Mouse (Mus musculus) frontal cortex, adult 2 months (tissue): ENCODE measurements around the gene Sox14. TPM values are rescaled to one million over a fixed set of nuclear protein-coding genes. Genes with fewer than 3 reads are reported as not detected.

Experiments
- DNase-seq, 2 experiments: peaks; one replicate each; pipeline ENCODE4 v3.0.0; 2022; ENCODE audit warnings: low spot score in 1 of 2; ENCODE audit errors: extremely low spot score in 1 of 2
- polyA plus RNA-seq: library from polyadenylated mRNA; depleted of rRNA; stranded (reverse); fragments of >200 nt; gene quantifications from 2 replicates; pipeline ENCODE4 v1.2.3, GENCODE M21; 2012; rRNA removed

The Sox14 gene
- polyA plus RNA-seq = not detected in 2 replicates

DNA sequence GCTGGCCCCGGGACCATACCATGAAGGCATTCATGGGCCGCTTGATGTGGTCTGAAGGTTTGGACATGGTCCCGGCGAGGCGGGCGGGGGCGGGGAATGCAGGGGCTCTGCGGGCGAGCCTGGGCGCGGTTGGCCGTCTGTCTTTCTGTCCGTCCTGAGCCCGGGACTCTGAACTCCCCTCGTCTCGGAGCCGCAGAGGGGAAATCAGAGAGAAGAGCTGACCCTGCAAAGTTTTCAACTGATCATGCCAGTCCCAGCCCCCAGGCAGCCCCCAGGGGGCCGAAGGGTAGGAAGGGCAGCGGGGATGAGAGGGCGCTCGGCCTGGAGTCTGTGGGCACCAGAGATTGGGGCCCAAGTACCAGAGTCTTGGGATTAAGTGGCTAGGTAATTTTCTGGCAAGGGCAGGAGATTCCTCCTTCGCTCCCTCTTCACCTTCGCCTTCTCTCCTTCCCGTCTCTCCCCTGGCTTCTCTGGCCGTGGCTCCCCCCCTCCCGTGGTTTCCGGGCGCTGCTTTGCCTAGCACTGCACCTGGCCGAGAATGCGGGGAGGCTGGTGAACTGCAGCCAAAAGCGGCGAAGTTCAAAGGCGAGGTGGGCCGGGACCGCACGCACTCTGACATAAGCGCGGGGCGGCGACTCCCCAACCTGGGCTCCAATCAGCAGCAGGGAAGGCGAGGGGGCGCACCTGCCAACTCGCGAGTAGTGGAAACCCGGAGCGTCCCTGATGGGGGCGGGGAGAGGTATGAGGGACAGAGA is at the start of gene Sox14:
Sox14 (minus strand) TSS at position 553 of the 755 bp plus-strand sequence.
- DNase-seq = no peak

DNA sequence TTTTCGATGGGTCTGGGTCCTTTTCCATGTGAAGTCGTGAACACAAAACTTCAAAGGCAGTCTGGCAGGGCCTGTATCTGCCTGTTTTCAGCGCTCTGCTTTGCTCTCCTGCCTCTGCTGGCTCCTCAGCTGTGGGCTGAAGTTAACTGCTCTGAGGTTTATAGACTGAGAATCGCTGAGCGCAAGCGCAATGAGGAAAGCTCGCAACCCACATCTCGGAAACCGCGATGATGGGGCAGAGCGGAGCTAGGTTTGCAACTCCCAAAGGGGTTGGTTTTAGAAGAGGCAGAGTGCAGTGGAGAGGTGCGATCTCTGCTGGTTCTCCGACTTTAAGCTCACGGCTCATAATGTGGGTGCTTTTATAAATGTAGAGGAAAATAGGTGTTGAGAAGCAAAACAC is 3.3 kb upstream of the Sox14 start:
- DNase-seq = no peak

DNA sequence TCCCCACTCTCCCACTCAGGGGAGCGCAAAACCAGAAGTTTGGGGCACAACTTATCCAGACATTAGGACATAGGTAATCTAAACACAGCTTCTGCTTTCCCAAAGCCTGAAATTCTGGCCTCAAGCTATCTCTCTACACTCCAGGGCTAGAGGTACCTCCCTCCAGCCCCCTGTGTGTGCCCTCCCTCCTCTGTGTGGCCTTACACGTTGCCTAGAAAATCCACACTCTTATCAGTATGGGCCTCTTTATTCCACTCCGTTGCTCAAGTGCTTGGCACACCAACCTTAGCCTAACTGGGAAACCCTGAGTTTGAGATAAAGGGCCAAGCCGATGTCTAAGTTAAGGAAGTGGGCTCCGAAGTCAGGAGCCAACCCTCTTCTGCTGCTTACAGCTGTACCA is 2.6 kb upstream of the Sox14 start:
- no peak for DNase-seq

DNA sequence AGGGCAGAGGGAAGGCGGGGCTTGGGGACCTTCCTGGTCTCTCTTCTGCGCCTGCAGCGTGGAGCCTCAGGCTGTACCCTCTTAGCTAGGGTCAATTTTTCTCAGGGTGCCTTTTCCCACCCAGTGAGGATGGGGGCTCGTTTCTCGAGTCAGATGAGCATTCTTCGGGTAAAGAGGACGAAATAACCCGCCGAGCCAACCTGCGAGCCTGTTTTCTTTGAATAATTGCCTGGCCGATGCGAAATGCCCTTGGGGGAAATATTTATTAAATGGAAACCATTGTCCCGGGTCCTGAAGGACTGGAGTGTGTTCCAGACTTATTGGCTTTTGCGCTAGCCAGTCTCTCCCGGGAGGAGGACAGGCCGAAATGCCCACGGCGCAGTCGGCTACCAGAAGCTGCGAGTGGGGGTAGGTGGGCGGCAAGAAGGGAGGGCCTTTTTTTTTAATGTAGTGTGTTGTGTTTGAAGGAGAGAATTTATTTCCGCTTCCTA is 1.1 kb upstream of the Sox14 start:
- DNase-seq = no peak

DNA sequence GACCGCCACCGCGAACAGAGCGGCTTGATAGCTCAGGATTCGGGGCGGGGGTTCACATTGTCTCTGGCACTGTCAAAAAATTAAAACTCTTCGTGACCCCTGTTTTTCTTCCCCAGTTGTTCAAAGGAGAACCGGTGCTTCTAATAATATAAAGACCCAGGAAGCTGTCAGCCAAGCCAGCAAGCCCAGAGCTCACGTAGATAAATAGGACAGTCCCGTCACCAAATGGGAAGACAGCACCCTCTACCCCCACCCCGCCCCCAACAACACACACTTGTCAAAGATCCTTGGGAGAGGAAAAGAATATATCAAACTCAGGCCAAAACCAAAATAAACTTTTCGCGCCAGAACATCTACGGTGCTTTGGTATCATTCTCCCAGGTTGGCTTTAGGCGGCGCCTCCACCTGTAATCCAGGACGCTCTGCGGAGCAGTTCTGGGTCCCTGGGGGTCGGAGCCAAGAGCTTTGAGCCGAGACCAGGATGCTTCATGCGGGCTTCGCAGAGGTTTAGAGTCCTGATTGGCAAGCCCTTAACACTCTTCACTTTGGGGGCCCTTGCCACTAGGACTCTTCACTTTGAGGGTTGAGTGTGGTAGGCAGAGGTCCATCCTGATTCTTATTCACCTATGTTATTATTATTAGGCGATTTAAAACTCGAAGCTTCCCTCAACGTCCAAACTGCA is 544 bp upstream of the Sox14 start:
- DNase-seq = no peak

DNA sequence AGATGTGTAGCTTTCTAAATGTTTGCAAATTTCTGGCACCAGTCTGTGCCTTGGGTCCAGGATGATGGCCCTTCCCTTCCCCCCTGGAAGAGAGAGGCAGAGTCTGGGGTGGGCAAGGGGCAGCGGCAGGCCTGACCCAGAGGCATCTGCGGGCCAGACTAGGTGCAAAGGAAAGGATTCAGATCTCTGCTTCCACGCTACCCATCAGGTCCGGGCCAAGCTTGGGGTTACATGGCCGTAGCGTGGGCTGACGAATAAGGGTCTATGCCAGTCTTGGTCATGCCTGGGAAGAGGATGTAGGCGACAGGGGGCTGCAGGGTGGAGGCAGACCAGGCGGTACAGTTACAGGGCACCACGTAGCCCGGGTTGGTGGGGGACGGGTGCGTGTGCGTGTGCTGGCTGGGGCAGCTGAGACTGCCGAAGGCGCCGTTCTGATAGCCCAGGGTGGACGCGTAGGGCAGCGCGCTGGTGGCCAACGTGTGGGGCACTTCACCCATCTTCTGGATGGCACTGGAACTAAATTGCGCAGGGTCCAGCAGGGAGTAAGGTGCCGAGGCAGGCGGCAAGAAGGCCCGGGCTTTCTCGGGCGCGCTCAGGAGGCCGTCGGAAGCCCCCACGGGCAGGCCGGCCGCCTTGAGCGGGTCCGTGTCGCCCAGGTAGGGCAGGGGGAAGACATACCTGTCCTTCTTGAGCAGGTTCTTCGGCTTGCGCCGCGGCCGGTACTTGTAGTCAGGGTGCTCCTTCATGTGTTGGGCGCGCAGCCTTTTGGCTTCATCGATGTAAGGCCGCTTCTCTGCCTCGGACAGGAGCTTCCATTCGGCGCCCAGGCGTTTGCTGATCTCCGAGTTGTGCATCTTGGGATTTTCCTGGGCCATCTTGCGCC is 994 bp downstream of the Sox14 start:
- DNase-seq = no peak

DNA sequence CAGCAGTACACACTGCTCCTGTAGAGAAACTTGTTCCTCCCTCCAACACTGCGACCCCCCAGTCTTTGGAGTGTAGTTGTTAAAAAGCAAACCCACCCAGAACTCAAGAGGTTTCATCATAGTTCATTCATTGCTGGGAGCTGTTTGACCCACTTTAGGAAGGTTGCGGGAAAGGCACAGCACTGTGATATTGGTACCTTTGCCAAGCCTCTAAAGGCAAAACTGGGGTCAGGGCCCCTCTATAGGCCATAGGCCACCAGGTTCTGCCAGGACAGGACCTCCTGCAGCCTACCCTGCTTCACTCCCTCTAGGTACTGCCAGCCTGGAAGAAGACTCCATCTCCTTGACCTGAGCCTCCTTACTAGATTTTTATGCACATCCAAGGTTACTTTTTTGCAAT is 2.2 kb downstream of the Sox14 start:
- DNase-seq = no peak

DNA sequence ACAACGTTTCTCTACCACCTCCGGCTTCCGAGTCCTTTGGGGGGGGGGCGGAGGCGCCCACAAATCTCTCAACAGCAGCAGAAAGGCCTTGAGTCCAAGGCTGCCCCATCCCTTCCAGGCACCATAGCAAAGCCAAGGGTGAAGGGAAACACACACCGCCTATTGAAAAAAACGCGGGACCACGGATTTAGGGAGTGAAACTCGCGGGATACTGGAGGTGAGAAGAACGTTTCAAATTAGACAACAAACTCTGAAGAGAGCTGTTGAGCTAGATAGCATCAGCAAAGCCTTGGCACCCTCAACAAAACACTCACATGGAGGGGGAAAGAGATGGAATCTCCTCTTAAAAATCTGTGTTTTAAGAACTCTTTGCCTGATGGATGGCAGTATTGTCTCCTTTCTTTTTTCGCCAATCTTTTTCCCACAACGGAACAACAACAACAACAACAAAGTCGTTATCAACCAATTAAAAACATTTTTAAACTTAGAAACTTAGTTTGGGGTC is 2.8 kb downstream of the Sox14 start:
- DNase-seq = no peak

DNA sequence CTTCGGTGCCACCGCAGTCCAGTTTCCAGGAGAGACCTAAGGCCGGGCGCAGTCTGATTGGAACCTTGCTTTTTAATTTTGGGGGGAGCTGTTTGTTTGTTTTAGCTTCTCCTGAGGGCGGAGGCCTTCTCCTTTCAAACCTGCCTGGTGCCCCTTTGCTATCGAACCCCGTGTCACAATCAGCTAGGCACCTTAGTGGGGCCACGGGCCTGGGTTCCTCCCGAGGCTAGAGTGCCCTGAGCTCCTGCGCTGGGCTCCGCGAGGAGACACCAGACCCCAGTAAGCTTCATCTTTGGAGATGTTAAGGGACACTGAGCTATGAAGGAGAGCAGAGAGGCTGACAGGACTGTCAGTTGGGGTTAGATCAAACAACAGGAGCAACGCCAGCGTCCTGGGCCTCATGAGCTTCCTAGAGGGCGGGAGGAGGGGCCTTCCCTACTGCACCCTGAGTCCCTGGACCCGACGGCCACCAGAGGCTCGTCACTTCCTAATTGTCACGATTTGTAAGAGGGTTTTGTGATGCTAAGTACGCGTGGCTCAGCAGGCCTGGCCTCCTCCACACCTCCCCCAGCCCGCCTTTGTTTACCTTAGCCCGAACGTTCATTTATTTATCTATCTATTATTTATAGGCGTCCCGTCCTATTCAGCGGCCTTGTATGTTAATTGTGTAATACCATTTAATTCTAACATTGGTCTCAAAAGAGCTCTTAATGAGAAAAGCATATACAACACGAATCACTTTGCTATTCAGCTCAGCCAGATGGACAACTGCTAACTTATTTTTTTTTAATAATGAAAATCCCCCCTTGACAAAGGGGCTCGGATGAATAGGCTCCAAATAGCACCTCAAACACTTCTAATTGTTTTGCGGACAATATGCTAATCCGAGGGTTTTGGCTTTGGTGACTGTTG is 3.5 kb downstream of the Sox14 start:
- no peak for DNase-seq

DNA sequence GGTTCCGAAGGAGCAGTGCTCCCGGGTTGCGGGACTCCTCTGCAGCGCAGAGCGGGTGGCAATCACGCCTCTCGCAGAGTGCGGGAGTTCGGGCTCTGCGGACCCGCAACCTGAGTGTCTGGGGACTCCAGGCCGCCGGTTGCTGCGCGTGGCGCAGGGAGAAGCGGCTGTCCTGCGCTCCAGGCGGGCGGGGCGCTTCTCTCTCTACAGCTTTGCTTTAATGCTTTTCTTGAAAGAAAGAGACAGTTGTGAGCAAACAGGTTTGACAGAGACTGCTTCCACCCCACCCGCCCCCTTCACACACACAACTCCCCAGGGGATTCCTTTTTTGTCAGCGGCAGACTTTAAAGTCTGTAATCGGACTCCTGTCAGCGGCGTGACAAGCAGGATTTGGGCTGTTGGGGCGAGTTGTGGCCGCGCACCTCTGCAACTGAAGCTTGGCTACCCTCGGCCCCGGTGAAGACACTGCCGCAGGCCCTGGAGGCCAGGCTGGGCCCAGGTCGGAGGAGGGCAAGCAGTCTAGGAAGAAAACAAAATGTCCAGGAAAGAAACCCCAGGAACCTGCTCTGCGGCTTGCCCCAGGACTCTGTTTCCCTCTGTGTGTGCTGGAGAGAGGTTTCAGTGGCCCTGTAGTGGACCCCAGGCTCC is 4.3 kb downstream of the Sox14 start:
- no peak for DNase-seq

DNA sequence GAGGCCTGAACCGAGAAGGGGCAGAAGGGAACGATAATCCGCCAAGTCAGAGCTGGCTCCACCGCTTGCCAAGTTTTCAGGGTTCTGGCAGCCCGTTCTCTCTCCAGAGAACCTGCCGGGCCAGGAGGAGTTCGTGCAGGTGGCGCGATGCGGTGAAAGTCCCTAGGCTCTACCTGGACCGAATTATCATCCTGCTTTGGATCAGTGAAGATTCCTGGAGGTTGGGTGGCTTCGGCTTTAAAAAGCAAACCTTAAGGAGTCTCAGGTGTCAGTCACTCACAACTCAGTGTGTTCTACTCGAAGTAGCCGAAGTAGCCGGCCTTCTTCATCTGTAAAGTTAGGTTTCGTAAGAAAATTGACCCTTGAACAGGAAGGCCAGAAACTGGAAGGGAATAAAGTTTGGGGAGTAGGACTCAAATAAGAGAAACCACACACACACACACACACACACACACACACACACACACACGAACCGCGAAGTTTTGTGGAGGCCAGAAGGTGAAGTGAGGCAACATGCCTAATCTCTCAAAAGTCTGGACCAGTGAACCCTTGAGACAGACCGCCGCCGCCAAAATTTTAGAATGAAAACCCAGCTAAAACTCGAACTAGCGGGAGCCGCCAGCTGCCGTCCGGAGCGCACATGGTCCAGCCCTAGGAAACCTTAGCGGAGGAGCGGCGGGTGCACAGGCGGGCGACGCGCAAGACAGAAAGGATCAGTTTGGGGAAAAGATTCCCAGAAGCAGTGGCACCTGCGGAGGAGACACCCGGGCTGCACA is 5.0 kb downstream of the Sox14 start:
- DNase-seq = no peak

DNA sequence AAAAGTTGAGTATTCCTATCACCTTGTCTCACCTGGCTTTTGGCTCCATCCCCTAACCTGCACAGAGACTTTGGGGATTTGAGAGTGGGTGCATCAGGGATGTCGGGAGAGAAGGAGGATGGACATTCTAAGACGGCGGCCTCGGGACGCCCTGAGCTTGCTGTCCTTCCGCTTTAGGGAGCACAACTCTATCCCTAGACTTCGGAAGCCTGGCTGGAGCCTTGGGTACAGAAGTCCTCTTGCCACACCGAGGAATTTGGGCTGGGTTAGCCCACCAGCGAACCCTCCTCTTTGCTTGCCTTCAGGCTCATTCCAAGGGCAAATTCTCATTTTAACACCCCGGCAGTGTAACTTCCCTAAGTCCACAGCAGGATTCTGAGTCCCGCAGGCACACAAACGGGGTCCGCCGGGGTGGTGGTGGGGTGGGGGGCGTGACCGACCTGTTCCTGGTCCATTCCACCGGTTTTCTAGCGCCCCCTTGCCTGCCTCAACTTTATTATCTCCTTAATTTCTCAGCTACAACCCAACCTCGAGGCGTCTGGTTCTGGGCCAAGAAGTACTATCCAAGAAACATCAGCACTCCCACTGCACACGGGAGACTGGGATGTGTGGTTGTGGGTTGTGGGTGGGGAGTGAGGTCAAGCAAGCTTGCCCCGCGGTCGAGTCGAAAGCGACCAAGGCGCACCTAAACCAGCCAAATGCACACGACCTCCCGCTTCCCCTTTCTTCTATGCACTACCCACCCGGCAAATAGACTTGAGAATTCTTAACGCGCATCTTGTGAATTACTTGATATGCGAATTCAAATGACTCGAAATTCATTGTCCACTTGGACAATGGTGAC is 5.8 kb downstream of the Sox14 start:
- DNase-seq = no peak

DNA sequence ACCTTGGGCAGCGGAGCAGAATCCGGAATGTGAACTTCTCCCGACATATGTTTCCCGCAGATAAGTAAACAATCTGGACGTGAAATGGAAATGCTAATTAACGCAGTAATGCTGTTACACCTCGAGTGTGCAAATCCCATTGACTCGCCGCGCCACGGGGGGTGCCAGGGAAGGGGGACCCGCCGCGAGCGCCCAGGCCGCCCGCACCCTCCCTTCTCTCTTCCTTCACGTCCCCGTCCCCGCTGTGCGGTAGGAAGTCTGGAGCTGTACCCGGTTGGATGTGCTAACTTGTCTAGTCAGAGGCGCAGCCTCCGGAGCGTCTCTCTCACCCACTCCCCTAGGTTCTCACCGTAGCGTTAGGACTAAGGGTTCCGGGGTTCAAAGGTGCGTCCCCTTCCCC is 6.7 kb downstream of the Sox14 start:
- no peak for DNase-seq

DNA sequence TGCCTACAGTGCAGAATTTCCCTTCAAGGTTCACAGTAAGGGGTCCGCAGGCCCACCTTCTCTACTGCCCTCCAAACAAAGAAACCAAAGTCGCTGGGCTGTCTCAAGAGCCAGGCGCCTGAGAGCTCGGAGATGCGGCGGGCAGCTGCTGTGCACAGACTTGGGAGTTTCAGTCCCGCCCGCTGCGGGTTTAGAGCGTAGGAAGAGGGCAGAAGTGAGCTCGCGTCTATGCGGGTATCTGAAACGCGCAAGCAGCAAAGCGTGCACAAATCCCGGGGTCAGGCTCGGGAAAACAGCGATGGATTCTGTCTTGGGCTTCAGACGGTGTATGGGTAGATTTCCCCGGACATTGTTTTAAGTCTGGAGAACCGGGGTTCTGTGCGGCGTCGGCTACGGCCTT is 7.4 kb downstream of the Sox14 start:
- DNase-seq = no peak

DNA sequence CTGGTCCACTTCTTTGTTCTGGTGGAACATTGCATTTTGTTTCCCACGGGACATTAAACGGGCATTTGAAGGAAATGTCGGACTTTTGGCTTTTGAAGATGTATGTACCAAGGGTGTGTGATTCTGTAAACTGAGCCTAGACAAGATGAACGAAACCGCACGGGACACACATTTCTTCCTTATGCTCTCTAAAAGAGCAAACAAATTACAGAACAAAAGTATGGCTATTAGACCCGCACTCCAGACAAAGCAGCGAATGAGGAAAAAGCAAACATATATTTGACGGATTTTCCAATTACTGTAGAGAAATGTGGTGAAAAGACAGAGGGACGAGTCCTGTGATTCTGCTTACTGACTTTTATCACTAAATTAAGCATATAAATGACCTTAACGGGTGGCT is 7.9 kb downstream of the Sox14 start:
- no peak for DNase-seq

DNA sequence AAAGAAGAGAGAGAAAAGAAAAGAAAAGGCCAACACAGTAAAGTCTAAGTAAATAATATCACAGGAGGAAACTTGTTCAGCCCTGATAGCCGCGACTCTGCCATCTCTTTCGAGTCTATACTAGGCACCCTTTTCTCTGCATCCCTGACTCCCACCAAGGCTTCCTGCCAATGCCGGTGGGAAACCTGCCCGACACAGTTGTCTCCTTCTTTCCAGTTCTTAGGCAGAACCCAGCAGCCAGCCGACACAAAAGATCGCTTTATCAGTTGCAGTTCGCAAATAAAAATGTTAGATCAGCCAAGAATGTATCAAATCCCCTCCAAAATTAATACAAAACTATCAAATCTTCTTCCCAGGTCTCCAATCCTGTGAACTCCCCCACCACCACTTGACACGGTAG is 13.0 kb downstream of the Sox14 start:
- no peak for DNase-seq

DNA sequence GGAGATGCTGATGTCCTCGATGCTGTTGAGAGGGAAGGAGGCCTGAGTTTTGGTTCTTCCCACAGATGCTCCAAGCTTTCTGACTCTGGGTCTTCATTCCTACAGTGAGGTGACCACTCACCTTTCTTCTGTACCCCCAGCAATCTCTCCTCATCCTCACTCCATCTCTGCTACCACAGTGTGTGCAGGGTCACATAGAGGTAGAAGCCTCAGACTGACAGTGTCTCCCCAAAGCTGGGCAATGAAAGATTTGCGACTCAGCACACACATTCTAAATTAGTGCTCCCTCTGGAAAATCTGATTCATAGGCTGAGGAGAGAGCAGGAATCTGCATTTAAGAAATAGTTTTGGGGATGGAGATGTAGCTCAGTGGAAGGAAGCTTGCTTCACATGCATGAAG is 21.5 kb downstream of the Sox14 start:
- no peak for DNase-seq

DNA sequence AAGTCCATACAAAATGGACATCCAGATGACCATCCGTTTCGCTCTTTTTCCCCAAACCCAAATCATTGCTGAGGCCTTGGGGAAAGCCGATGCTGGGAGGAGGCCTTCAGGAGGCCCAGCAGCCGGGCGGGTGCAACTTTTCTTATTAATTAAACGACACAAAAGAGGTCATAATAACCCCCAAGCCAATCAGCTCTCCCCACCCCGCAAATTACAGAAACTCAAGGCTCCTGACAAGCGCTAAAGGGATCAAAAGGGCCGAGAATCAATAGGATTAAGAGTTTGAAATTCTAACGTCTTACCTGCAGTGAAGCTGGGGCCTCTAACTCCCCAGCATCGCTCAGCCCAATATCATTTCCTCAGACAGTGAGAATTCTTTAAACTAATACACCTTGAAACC is 22.6 kb downstream of the Sox14 start:
- DNase-seq = no peak
